Mouse (Mus musculus) ES-E14 (cell line): ENCODE measurements around the gene Igflr1.

Experiments used
- CHD2 ChIP-seq: IDR thresholded peaks from 2 replicates; pipeline ENCODE4 v1.6.1; 2014; ENCODE audit warnings: mild to moderate bottlenecking, low read depth, low read length, inconsistent platforms
- HCFC1 ChIP-seq: IDR thresholded peaks from 2 replicates; pipeline ENCODE4 v1.6.1; 2012; ENCODE audit warnings: low read length, inconsistent platforms, borderline replicate concordance; ENCODE audit not compliant: insufficient read depth
- ZC3H11A ChIP-seq: IDR thresholded peaks from 2 replicates; pipeline ENCODE4 v1.6.1; 2012; ENCODE audit warnings: low read depth, mild to moderate bottlenecking, inconsistent platforms, low read length, borderline replicate concordance

- TF ChIP-seq CHD2 (no peak), HCFC1 (no peak), ZC3H11A (no peak)
Measured at GRCm38 (mm10) chr7:30524487-30524886, 40.7 kb upstream of the Igflr1 start.
